Mouse (Mus musculus): Measurements from ENCODE around the gene Fam83f.
"Not testable (repeated sequence)": the region's sequence is repeated elsewhere in the genome, so short reads cannot be mapped to it uniquely, and the experiment has no call there.

Gene Fam83f

DNA sequence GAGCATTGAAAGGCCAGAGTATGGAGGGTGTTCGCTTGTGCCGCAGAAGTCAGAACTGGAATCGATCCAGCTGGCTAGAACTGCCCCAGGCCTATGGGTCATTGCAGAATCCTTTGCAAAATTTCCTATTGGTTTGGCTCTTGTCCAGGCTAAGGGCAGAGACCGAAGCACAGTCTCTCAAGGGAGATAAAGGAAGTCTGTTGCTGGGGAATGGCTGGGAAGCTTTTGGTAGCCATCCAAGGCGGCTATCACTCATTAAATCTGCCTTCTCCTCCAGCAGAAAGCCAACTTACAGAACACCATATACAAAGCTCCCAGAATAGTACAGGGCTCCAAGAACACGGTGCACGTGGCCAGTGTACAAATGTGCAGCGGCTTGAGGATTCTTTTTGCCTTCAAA is 35.4 kb downstream of the Fam83f start:
- peak; percentile 38 for DNase-seq

DNA sequence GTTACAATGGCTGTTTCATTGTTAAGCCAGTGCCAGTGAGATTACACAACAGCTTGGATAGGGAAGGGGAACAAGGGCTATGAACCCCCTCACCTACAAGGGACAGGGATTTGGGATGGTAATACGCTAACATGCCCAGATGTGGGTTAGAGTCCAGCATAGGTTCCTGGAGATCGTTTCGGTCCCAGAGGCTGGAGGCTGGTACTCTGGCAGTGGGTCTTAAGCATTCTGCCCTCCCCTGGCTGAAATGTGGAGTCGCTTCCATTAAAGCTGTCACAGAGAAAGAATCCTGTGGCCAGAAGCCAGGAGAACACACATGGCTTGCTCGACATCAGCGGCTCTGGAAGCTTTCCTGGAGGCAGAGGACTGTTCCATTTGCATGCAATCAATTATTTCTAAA is 37.9 kb downstream of the Fam83f start:
- peak; percentile 85 for DNase-seq

DNA sequence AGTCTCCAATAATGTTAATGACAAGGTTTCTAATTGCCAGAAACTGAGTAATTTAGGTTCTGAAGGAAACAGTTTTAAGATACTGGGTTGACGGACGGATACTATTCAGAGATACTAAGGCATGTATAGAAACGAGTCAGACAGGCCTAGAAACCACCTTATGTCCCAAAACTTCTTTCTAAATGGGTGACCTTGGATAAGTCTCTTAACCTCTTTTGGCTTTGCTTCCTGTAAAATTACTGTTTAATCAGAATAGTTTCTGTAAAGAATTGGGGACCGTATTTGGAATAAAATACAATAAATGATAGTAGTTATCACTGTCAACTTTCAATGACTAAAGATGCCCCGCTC is 38.6 kb downstream of the Fam83f start:
- DNase-seq: no peak

DNA sequence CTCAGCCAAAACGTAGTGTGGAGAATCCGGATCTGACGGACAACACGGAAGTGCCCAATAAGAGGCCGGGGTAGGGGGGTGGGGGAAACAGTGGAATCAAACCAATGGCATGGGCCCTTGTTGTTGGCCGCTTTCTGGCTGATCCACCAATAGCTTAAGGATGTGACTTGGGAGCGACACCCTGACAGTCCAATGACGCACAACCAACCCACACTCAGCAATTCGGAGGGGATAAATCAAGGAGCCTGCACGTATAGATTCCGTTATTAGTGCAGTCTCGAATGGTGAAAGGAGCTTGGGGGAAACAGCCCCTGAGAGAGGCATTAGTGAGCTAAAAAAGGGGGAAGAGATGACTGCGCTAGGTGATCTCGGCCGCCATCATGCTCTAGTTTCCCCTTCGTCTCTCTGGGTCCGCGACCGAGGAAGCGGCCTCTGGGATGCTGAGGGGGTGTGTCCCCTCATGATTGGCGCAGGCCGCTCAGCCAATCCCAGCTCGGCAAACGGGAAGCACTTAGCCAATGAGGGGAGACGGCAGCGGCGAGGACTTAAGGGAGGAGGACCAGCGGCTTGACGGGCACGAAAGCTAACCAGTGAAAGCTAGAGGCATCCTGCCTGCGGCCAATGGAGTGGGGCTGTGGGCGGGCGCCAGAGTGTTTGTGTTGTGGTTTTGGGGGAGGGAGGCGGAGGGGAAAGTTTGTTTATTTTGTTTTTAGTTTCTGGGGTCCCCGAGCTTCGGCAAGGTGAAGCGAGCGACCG is 39.1 kb downstream of the Fam83f start, which contains the start of gene Tnrc6b:
Gene Tnrc6b, plus strand, starts transcription at position 706 of the 756 bp plus-strand sequence.
- peak; percentile 99 for DNase-seq

DNA sequence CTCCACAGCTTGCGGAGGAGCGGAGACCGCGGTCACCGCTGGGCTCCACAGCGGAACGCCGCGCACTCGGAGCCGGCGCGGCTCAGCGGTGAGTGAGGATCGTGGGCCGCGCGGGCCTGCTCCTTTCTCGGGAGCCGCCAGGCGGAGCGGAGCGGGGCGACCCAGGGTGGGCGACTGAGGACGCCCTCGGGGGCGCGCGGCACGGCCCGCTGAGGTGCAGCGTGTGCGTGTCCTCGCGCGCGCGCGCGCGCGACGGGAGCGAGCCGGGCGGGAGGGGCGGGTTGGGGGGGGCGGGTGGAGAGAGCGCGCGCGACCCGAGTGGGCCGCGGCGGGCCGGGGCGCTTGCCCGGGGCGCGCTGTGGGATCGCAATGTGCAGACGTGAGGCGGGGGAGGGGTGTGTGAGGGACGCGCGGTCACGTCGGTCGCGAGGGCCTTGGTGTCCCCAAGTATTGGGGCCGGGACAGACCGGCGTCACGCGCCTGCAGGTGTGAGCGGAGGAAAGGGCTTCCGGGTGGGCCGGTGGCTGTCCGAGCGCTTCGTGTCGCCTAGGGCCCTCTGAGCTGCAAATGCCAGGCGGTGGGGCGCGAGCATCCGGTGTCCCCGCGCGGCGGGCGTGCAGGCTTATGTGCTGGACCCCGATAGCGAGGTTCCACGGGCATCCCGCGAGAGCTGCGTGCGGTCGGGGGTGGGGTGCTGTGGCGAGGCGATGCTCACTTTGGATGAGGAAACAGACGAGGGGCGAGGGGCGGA is 39.9 kb downstream of the Fam83f start:
- peak; percentile 62 for DNase-seq

DNA sequence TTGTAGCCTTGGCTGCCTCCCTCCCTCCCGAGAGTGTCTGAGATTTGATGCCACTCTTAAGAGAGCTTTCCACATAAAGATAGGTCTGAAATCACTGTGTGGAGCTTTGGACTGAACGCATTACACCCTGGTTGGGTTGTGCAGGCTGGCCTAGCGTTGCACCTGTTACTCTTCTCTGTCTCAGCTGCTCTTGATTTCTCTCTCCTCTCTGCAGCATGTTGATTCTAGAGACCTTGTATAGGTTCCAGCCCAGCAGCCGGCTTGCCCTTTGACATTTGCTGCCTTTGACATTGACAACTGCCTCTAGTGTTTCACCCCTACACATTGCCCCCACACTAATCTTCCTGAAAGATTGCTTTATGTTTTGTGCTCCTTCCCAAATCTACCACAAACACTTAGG is 42.7 kb downstream of the Fam83f start:
- DNase-seq: no peak

DNA sequence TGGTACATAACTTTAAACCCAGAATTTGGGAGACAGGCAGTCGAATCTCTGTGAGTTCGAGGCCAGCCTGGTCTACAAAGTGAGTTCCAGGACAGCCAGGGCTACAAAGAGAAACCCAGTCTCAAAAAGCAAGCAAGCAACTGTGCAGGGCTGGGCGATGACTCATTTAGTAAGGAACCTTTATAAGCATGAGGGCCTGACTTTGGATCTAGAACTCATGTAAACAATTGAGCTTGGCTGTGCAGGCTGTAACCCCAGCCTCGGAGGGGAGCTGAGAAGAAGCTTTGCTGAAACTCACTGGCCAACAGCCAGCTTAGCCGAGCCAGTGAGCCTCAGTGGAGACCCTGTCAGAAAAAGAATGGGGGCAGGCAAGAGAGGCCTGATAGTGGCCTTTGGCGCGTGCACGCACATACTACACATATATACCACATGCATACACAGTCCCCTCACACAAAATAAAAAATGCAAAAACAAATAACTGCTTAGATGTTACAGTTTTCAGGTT is 45.0 kb downstream of the Fam83f start:
- no peak for DNase-seq

DNA sequence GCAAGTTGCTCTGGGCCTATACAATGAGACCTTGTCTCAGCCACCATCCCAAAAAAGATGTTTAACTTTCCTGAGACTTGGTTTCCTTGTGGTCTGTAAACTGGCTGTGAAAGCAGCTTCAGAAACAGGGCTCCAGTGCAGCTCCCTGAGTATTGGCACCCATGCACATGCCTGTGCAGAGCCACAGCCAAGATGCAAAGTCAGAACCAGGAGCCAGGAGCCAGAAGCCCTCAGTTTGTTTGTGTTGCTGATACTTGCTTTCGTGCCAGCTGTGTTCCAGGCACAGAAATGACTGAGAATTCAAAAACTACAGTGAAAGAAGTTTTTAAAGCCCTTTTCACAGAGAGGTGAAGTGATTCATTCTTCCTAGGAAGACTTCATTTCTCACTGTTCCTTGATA is 45.8 kb downstream of the Fam83f start:
- DNase-seq: peak; percentile 42

DNA sequence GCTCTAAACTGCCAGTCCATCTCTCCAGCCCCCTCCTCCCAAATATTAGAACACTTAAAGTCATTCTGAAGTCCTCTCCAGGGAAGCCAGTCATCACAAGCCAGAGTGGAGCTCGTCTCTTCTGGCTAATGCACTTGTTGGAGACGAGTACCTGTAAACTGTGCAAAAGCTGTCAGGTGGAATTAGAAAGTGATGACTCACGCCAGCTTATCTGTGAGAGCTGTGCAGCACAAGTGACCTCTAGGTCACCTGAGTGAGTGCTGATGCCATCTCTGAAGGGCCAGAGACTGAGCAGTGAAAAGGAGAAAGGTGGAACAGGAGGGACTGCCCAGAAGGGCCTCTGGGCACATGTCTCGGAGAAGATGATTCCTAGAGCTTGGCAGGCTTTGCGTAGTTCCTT is 48.6 kb downstream of the Fam83f start:
- no peak for DNase-seq

DNA sequence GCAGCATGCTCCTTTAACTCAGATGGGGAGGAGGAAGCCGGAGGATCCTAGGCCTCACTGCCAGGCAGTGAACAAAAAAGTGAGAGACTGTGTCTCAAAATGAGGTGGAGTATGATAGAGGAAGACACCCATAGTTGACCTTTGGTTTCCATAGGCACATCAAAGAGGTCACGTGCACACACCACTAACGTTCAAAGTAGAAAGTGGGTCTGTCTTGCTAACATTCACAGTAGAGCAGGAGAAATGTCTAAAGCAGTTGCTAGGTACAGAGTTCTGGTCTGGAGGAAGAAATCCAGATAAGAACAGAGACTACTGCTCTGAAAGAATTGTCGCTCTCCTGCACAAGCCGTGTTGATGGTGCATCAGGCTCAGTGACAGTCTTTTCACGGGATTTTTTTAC is 50.2 kb downstream of the Fam83f start:
- DNase-seq: no peak

DNA sequence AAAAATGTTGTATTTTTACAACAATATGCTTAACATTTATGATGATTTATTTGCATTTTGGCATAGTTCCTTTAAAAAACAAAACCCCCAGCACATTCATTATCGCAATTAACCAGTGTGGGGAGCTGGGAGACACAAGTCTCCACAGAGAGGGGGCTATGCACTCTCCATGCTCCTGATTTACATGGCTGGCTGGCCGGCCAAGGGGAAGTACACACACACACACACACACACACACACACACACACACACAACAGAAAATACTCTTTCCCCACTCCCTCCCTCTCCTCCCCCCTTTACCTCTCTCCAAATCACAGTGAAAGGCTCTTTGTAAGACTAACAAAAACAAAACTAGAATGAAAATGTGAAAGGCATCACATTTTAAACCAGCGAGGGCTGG is 50.7 kb downstream of the Fam83f start:
- no peak for DNase-seq

DNA sequence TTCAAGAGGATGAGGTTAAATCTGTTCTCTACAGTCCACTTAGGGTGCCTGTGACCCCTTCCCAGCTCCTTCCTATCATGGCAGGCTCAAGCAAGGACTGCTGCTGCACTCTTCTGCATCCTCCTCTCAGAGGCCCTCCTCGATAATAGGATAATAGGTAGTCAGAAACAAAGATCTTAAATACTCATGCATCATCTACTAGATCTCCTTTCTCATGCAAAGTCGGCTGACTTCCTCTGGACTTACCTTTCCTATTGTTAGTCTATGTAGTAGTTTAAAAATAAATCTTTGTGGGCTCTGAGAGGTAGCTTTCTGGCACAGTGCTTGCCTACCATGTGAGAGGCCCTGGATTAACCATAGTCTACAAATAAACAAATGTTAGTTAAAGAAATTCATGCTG is 57.8 kb downstream of the Fam83f start:
- no peak for DNase-seq

DNA sequence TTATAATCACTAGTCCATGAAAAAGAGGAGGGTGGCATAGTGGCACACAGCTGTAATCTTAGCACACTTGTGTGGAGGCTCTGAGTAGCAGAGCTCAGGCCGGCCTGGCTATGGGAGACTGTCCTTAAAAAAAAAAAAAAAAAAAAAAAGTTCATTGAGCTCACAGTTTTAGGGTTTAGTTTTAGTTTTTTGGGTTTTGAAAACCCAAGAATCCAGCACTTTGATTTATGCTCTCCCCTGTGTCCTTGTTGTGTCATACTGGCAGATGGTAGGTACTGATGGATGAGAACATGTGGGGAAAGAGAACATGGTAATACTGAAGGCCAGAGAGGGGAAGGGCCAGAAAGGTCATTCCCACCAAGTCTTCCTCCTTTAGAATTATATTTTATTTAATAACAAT is 59.4 kb downstream of the Fam83f start:
- no peak for DNase-seq

DNA sequence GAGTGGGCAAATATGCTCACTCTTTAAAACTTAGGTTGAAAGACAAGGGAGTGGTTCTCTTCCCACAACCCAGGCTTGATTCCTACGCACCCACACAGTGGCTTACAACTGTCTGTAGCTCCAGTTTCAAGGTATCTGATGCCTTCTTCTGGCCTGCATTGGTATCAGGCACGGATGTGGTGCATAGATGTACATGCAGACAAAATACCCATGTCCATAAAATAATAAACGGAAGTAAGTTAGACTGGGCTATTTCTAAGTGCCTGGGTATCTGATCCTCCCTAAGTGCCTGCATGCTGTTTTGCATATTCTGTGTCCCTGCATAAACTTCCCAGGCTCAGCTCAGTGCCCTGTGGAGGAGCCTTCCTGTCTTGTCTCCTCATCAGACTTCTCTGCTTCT is 59.9 kb downstream of the Fam83f start:
- DNase-seq: no peak

DNA sequence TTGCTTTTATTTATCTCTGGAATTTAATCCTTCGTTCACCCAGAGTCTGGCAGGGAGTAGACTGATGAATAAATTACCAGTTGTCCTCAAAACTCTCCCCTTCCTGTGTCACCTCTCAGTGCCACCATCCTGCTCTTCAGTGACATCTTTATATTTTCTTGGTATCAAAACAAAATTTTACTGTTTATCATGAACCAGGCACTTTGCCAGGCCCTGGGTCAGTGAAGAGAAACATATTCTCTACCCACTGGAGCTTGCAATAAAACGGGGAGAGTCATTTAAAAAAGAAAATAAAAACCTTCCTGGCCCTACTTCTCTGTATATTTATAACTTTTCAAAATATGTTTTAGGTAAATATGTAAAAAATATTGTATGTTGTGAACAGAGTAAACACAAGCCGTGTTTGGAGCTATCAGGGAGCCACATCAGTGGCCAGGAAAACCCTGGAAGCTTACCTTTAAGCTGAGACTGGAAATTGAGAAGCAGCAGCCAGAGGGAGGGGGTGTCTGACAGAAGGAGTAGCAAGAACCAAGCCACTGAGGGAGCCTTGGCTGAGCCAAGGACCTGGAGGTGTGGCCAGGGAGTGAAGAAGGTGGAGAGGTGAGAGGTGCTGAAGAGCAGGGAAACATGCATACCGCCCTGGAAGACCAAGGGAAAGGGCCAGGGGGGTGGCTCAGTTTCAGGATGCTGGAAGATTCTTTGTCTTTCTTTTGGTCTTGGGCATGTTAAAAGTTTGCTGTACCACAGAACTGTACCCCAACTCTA is 60.8 kb downstream of the Fam83f start:
- DNase-seq: no peak

DNA sequence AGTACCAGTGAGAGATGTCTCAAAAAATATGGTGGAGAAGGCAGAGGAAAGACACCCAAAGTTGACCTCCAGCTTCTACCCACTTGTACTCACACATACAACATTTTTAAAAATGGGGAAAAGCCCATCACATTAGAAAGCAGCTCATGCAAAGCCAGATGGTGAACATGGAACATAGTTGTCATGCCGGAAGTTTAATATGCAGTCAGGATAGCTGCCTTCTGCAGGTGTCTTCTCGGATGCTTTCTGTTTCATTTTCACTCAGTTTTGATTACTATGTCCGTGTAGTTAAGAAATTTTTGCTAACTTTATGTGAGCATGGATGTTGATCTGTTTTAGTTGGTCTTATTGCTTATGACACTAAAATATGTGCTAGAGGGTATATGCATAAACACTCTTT is 63.7 kb downstream of the Fam83f start:
- DNase-seq: no peak

DNA sequence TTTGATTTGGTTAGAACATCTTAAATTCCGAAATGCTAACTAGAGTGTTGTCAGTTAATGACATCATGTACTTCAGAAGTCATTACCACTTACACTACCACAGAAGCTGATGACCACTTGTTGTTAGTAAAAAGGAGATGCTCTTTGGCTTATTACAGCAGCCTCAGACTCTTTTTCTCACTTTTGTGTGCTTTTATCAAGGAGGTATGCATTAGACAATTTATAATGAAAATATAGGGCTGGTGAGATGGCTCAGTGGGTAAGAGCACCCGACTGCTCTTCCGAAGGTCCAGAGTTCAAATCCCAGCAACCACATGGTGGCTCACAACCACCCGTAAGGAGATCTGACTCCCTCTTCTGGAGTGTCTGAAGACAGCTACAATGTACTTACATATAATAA is 64.1 kb downstream of the Fam83f start:
- not testable (repeated sequence) for DNase-seq

DNA sequence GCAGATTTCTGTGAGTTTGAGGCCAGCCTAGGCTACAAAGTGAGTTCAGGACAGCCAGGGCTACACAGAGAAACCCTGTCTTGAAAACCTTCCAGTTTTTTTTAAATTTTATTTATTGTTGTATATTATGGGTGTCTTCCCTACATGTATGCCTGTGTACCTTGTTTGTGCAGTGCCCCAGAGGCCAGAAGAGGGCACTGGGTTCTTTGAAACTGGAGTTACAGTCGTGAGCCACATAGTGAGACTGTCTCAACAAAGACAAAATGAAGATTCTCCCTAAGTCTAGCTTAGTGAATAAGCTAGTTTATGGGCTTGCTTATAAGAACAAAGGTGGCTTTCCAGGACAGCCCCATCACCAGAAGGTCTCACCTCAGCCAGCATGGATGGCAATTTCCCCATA is 64.9 kb downstream of the Fam83f start:
- DNase-seq: no peak

DNA sequence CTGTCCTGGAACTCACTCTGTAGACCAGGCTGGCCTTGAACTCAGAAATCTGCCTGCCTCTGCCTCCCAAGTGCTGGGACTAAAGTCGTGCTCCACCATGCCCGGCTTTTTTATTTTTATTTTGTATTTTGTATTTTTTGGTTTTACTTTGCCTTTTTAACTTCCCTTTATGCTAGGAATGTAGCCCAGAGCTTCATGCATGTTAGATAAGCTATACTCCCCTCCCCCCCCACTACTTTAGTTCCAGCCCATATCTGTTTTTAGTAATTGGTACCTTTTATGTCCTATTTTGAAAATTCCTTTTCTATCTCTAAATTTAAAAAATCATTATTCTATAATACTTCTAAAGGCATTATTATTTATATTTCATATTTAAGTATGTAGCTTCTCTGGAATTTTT is 66.6 kb downstream of the Fam83f start:
- DNase-seq: no peak

DNA sequence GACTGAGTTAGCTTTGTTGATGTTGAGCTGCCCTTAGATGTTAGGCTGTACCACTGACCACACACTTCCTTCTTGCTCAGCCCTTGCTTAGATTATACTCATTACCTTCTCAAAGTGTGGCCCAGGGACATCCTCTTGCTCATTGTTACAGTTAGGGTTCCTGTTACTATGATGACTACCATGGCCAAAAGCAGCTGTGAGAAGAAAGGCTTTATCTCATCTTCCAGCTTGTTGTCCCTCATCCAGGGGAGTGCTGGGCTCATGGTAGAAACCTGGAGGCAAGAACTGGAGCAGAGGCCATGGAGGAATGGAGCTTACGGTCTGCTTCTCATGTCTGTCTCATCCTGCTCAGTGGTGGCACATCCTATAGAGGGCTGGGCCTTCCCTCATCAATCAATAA is 68.3 kb downstream of the Fam83f start:
- DNase-seq: no peak

DNA sequence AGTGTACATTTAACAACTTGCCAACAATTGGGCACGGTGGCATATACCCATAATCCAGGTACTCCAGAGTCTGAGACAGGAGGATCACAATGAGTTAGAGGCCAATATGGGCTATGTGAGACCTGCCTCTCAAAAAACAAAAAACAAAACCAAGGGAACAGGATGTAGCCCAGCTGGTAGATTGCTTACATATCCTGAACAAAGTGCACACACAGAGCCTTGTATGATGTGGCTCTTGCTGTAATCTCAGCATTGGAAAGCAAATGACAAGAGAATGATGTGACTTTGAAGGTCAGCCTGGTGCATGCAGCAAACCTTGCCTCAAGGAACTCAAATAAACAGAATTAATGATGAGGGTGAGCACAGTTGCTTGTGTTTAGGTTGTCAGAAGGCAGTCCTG is 70.2 kb downstream of the Fam83f start:
- no peak for DNase-seq

DNA sequence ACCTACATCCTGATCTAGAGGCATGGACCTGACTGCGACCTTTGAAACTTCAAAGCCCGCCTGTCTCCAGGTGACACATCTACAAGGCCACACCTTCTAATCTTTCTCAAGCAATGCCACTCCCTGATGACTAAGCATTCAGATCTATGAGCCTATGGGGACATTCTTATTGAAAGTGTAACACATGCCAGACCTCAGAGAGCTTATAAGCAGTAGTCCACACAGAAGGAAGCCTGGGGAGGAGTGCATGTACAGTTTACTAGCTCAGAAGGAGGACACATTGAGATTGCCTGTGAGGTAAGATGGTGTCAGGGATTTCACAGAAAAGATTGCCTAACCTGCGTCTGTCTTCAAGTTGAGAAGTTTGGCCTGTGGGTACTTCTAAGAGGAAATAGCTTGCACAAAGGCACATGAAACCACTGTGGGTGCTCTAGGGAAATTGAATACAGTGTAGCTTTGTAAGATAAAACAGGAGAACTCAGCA is 71.4 kb downstream of the Fam83f start:
- no peak for DNase-seq

DNA sequence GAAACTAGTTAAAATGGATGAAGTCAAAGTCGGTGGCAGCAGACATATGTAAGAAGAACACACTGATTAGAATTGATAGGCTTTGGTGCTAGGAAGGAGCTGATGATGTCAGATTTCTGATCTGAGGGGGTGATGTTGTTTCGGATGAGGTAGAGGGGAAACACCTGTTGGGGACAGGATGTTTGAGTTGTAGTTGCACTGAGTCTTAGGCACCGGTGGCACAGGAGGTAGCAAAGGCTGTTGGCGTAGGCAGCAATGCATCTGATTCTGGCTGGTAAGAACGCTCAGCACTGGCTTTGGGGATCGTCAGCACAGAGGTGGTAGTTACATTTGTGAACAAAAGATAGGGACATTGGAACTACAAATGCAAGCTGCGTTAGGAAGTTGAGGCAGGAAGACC is 72.0 kb downstream of the Fam83f start:
- DNase-seq: no peak
